Mouse (Mus musculus) CH12.LX (cell line): ENCODE data around the gene Acot9. TPM values are rescaled to one million over a fixed set of nuclear protein-coding genes. Genes with fewer than 3 reads are reported as not detected.
A peak's percentile ranks its signal among the peaks of the same experiment; 100 is the strongest.

Source experiments
- DNase-seq: peaks from one replicate; pipeline ENCODE4 v3.0.0-alpha.2; 2013; ENCODE audit errors: extremely low read depth
- H3K27ac ChIP-seq: 2 replicates; pipeline ENCODE4 v1.5.1; 2012; ENCODE audit warnings: low read depth, mild to moderate bottlenecking, control low read depth, moderate library complexity; ENCODE audit not compliant: insufficient read depth
- H3K27me3 ChIP-seq: replicated peaks from 2 replicates; pipeline ENCODE3; 2012; ENCODE audit warnings: inconsistent platforms
- H3K36me3 ChIP-seq, 2 experiments: replicated peaks in 1 of 2; 2 replicates each; pipeline versions ENCODE3 to v1.6.1; 2012; ENCODE audit warnings: inconsistent platforms in 1 of 2, low read length in 1 of 2, mild to moderate bottlenecking in 1 of 2, mixed read lengths in 1 of 2, moderate library complexity in 1 of 2; ENCODE audit not compliant: control insufficient read depth in 1 of 2, insufficient read depth in 1 of 2
- H3K4me1 ChIP-seq, 2 experiments: 2 replicates each; pipeline ENCODE4 v1.6.1; 2012; ENCODE audit warnings: inconsistent platforms in 1 of 2, moderate library complexity in 1 of 2; ENCODE audit not compliant: insufficient read depth in 2 of 2, control insufficient read depth in 1 of 2
- H3K4me2 ChIP-seq: 2 replicates; pipeline ENCODE4 v1.6.1; 2012; ENCODE audit warnings: low read depth, mild to moderate bottlenecking, control low read depth; ENCODE audit not compliant: poor library complexity, insufficient read depth, severe bottlenecking
- H3K4me3 ChIP-seq, 3 experiments: fragments of 150-350 bp in 1 of 3; sonication (generic) in 1 of 3; replicated peaks in 1 of 3; 2 replicates each; pipeline versions ENCODE3 to v1.5.1; 2011 to 2012; ENCODE audit warnings: low read depth in 2 of 3, low read length in 2 of 3, mild to moderate bottlenecking in 2 of 3, moderate library complexity in 2 of 3, control low read depth in 1 of 3, improper control_type of control experiment in 1 of 3, inconsistent platforms in 1 of 3, mixed read lengths in 1 of 3; ENCODE audit not compliant: poor library complexity in 1 of 3
- H3K79me2 ChIP-seq: replicated peaks from 2 replicates; pipeline ENCODE4 v1.6.1; 2012; ENCODE audit warnings: mild to moderate bottlenecking, moderate library complexity; ENCODE audit not compliant: control insufficient read depth, poor library complexity, insufficient read depth, severe bottlenecking; ENCODE audit errors: extremely low read depth
- H3K9ac ChIP-seq: 2 replicates; pipeline ENCODE4 v1.6.1; 2012; ENCODE audit warnings: low read depth, mild to moderate bottlenecking, control low read depth, moderate library complexity; ENCODE audit not compliant: insufficient read depth
- H3K9me3 ChIP-seq: replicated peaks from 2 replicates; pipeline ENCODE3; 2012; ENCODE audit warnings: low read length, inconsistent platforms, mixed read lengths
- CTCF ChIP-seq, 2 experiments: IDR thresholded peaks in 1 of 2; conservative IDR thresholded peaks in 1 of 2; 2 replicates each; pipeline ENCODE4 v1.5.1; 2011 to 2012; ENCODE audit warnings: low read depth in 2 of 2, low read length in 2 of 2, improper control_type of control experiment in 1 of 2, inconsistent platforms in 1 of 2, mild to moderate bottlenecking in 1 of 2, moderate library complexity in 1 of 2
- ETS1 ChIP-seq: conservative IDR thresholded peaks from 2 replicates; pipeline ENCODE4 v1.6.1; 2012; ENCODE audit warnings: low read depth, mild to moderate bottlenecking, inconsistent platforms, low read length, improper control_type of control experiment, moderate library complexity
- JUND ChIP-seq: conservative IDR thresholded peaks from 2 replicates; pipeline ENCODE4 v1.6.1; 2011; ENCODE audit warnings: low read depth, low read length, improper control_type of control experiment
- MAX ChIP-seq: IDR thresholded peaks from 2 replicates; pipeline ENCODE4 v1.6.1; 2011; ENCODE audit warnings: low read length, improper control_type of control experiment
- MEF2A ChIP-seq: IDR thresholded peaks from 2 replicates; pipeline ENCODE4 v1.6.1; 2014; ENCODE audit warnings: low read depth, mild to moderate bottlenecking, inconsistent platforms, low read length, improper control_type of control experiment, borderline replicate concordance
- MYC ChIP-seq: IDR thresholded peaks from 2 replicates; pipeline ENCODE4 v1.6.1; 2011; ENCODE audit warnings: low read depth, mild to moderate bottlenecking, improper control_type of control experiment, low read length
- NRF1 ChIP-seq: IDR thresholded peaks from 2 replicates; pipeline ENCODE4 v1.6.1; 2014; ENCODE audit warnings: low read depth, mild to moderate bottlenecking, inconsistent platforms, low read length, improper control_type of control experiment, moderate library complexity
- RAD21 ChIP-seq: IDR thresholded peaks from 2 replicates; pipeline ENCODE4 v1.6.1; 2011; ENCODE audit warnings: low read depth, mild to moderate bottlenecking, low read length, improper control_type of control experiment, moderate library complexity
- SMC3 ChIP-seq: IDR thresholded peaks from 2 replicates; pipeline ENCODE4 v1.6.1; 2011; ENCODE audit warnings: low read depth, low read length, improper control_type of control experiment
- ZC3H11A ChIP-seq: IDR thresholded peaks from 2 replicates; pipeline ENCODE4 v1.6.1; 2012; ENCODE audit warnings: low read depth, mild to moderate bottlenecking, inconsistent platforms, low read length, improper control_type of control experiment
- ZNF384 ChIP-seq: IDR thresholded peaks from 2 replicates; pipeline ENCODE4 v1.6.1; 2012; ENCODE audit warnings: low read depth, low read length, improper control_type of control experiment, inconsistent platforms
- dilution Hi-C: fragments of 300-500 bp; cut with MboI; formaldehyde crosslinking; loops from 2 replicates; pipeline ENCODE4 v1.14.3; 2020; ENCODE audit warnings: low sequenced_read_pairs; ENCODE audit not compliant: extremely low pct_unique_long_range_greater_than_20kb, extremely low pct_ligation_motif_present
- in situ Hi-C: fragments of 300-500 bp; cut with MboI; formaldehyde crosslinking; loops from 3 replicates; pipeline ENCODE4 v1.14.3; 2019; ENCODE audit warnings: low sequenced_read_pairs, low pct_ligation_motif_present, low pct_unique_long_range_greater_than_20kb, mixed read lengths
- polyA plus RNA-seq: library from polyadenylated mRNA; unstranded; fragments of >175 nt; gene quantifications from 2 replicates; pipeline ENCODE4 v1.2.1, GENCODE M21; 2012; ENCODE audit warnings: low read depth; ENCODE audit not compliant: insufficient read length
- total RNA-seq, 2 experiments: library from RNA; depleted of rRNA; stranded (reverse); fragments of 300-350 nt in 1 of 2; fragments of >200 nt in 1 of 2; gene quantifications; 2 replicates each; pipeline ENCODE4 v1.2.3; 2012 to 2014

The Acot9 gene
- total and polyA plus RNA-seq, 3 experiments, result 39.1 to 70.6 (median 46.2) TPM

DNA sequence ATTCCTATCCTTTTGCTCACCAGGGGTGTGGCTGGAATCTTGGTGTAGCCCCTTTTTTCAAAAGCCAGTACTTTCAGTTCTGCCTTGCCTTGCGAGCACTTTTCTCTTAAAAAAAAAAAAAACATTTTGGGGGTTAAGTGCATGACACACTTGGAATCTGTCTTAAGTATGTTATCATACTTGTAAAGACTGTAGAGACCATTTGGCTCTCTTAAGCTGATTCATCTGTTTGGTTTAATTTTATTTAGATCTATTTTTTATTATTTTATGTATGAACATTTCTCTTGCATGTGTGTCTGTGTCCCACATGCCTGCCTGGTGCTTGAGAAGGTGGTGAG, 641 bp downstream of the Acot9 start:
- H3K9me3 ChIP-seq, result no peaks in the 10 kb centered on the region
- peak overlapping the region; percentile 36; the same call in 1 of the 2 replicates for H3K4me2 ChIP-seq
- in situ Hi-C loops, result no loop called here
- H3K79me2 ChIP-seq, result peaks cover 11% of the 10 kb centered on the region
- H3K9ac ChIP-seq, result peak overlapping the region; percentile 86
- H3K27me3 ChIP-seq, result no peaks in the 10 kb centered on the region
- no peak overlapping the region for H3K27ac ChIP-seq
- peaks cover 0 to 6% of the 10 kb centered on the region in 2 experiments; a peak in 2 of 4 replicates for H3K4me1 ChIP-seq
- DNase-seq, result peak; percentile 2
- peak overlapping the region; percentile 61 to 100 (median 65) for H3K4me3 ChIP-seq
- peaks cover 0 to 3% of the 10 kb centered on the region in 2 experiments for H3K36me3 ChIP-seq
- dilution Hi-C loops, result no loop called here
- TF ChIP-seq ZNF384 (peak; percentile 56), MEF2A (no peak), ETS1 (no peak)

DNA sequence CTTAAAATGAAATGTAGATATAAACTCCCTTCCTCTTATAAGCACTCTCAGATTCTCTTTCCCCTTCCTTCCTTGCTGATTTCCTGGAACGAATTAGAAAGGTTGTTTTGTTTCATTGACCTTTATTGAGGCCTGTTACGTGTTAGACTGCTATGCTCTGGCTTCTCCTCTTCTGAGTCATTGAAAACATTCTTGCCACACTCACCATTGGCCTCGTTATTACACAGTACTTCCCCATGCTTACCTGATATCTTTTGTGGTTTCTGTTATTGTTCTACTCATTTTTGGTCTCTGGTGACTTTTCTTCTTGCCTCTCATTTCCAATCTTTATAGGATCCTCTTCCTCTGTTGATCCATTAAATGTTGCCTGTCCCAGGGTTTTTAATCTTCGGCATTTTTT, 16.2 kb downstream of the Acot9 start:
- in situ Hi-C loops, result no loop called here
- no peak overlapping the region for H3K4me3 ChIP-seq
- peaks cover 0 to 5% of the 10 kb centered on the region in 2 experiments; a peak in 1 of 4 replicates for H3K4me1 ChIP-seq
- DNase-seq, result no peak
- no peak overlapping the region for H3K27ac ChIP-seq
- no peaks in the 10 kb centered on the region for H3K79me2 ChIP-seq
- TF ChIP-seq NRF1, result no peak
- TF ChIP-seq, all 38 proteins: peak for 0
- Histone ChIP-seq H3K4me2 (no peak overlapping the region), H3K9ac (no peak overlapping the region), H3K36me3 (peaks cover 15 to 35% of the 10 kb centered on the region in 2 experiments), H3K9me3 (no peaks in the 10 kb centered on the region), H3K27me3 (no peaks in the 10 kb centered on the region)
- dilution Hi-C loops, result no loop called here

DNA sequence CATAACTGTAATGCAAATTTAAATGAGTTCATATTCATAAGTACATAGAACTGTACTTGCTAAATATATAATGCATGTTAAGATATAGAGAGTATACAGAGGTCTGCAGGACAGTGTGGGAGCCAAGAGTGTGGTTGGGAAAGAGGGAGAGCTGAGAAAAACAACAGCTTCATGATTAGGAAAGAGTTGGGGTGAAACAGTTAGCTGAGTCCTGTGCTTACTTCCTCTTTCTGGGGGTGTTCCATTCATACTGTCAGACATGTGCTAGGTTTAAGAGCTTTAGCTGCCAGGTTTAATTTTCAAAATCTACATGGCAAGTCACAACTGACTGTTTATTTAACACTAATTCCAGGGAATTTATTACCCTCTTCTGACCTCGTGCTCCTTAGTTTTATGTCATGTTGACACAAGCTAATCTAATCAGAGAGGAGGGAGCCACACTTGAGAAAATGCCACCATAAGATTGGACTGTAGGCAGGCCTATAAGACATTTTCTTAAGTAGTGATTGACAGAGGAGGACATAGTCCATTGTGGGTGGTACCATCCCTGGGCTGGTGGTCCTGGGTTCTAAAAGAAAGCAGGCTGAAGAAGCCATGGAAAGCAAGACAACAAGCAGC, 18.3 kb downstream of the Acot9 start:
- H3K79me2 ChIP-seq, result no peaks in the 10 kb centered on the region
- H3K27me3 ChIP-seq, result no peaks in the 10 kb centered on the region
- TF ChIP-seq JUND (no peak), MYC (peak; percentile 77), RAD21 (no peak), ZC3H11A (no peak), SMC3 (no peak), MAX (no peak), CTCF (conservative IDR thresholded peaks at IDR 0.05 in 1 of 2, IDR thresholded peaks at IDR 0.05 in 1 of 2; ENCODE audit: low read depth in 2 of 2, low read length in 2 of 2) (no peak)
- TF ChIP-seq, all 38 proteins: peak for 1
- Histone ChIP-seq H3K4me3 (no peak overlapping the region), H3K9me3 (no peaks in the 10 kb centered on the region), H3K36me3 (peaks cover 6 to 27% of the 10 kb centered on the region in 2 experiments), H3K4me2 (no peak overlapping the region), H3K9ac (no peak overlapping the region), H3K4me1 (peaks cover 0 to 5% of the 10 kb centered on the region in 2 experiments; a peak in 1 of 4 replicates), H3K27ac (no peak overlapping the region)
- dilution Hi-C loops (no loop called here), in situ Hi-C loops (no loop called here)
- DNase-seq, result peak; percentile 8
